In genomic region chr5:134913753-134914152, GRCm38 (mm10) we compare ENCODE assay signal across 21 mouse cellular contexts. TPM values are rescaled to one million over a fixed set of nuclear protein-coding genes. Genes with fewer than 3 reads are reported as not detected.
DNase-seq lines count a peak whose midpoint lies in the region; ATAC-seq and TF ChIP-seq lines count a peak whose summit lies in the region.
"Had no signal": no experiment of that assay in that cellular context is flagged by ENCODE, and none has a peak within 500 bp of the region (broad histone marks: within the 10 kb centered on the region; RNA-seq: fewer than 3 reads in every experiment).

No protein-coding gene starts in this region.

- peak overlapping the region; percentile 30 for H3K4me3 ChIP-seq in heart, embryonic 11.5 days (ENCODE audit: low read depth, low read length)
- H3K4me3 ChIP-seq in G1E (ENCODE audit: low read depth, low read length), result peak overlapping the region; percentile 55
- peak overlapping the region; percentile 74 for H3K4me3 ChIP-seq in erythroblast, embryonic 14.5 days (replicated peaks)
- peak overlapping the region; percentile 55 for H3K4me3 ChIP-seq in liver, postnatal 0 days (ENCODE audit: low read depth, low read length)
- H3K4me3 ChIP-seq: limb, embryonic 13.5 days; megakaryocyte, embryonic 14.5 days had no signal

- ATAC-seq in heart, embryonic 11.5 days (replicated peaks; ENCODE audit: insufficient number of reproducible peaks, low FRiP score, low TSS enrichment), result peak; percentile 80
- ATAC-seq in G1E (ENCODE audit: extremely low read depth, insufficient number of reproducible peaks, low FRiP score, poor library complexity, severe bottlenecking), result peak; percentile 69
- ATAC-seq in liver, postnatal 0 days, result peak; percentile 87
- ATAC-seq in monocyte, adult 5-6 weeks (replicated peaks; ENCODE audit: insufficient number of reproducible peaks, low FRiP score, low TSS enrichment, poor library complexity, severe bottlenecking), result no peak
- ATAC-seq: forebrain, embryonic 14.5 days had no signal

- DNase-seq in heart, postnatal 25 days (ENCODE audit: low spot score), result no peak
- DNase-seq in G1E (ENCODE audit: low spot score), result peak; percentile 50
- peak; percentile 67 for DNase-seq in liver, postnatal 0 days
- no peak for DNase-seq in ovary, postnatal 36 days (ENCODE audit: low spot score)
- DNase-seq in thymus, adult 18-20 months, result no peak
- DNase-seq: adrenal gland, postnatal 36 days; cerebellum, adult 18-20 months; kidney, adult 9 months; right cerebral cortex, postnatal 14 days had no signal

- no peaks in the 10 kb centered on the region; the same call in 1 of the 2 replicates for H3K9me3 ChIP-seq in heart, embryonic 11.5 days (replicated peaks; ENCODE audit: control insufficient read depth, low read length)
- H3K9me3 ChIP-seq in G1E (replicated peaks), result peaks cover 4% of the 10 kb centered on the region
- peaks cover 11% of the 10 kb centered on the region for H3K9me3 ChIP-seq in erythroblast, embryonic 14.5 days (ENCODE audit: control insufficient read depth, low read length)
- H3K9me3 ChIP-seq in liver, postnatal 0 days (ENCODE audit: low read length), result no peaks in the 10 kb centered on the region

- H3K27me3 ChIP-seq in heart, embryonic 11.5 days (ENCODE audit: control insufficient read depth, insufficient read depth, low read length), result no peaks in the 10 kb centered on the region
- no peaks in the 10 kb centered on the region; the same call in 1 of the 2 replicates for H3K27me3 ChIP-seq in G1E (ENCODE audit: insufficient read depth, low read length)
- no peaks in the 10 kb centered on the region for H3K27me3 ChIP-seq in erythroblast, embryonic 14.5 days (ENCODE audit: control insufficient read depth)
- no peaks in the 10 kb centered on the region for H3K27me3 ChIP-seq in liver, postnatal 0 days (ENCODE audit: insufficient read depth, low read length)
- H3K27me3 ChIP-seq: limb, embryonic 13.5 days had no signal

- peak; percentile 98 for TF ChIP-seq EP300 in liver, postnatal 0 days (IDR thresholded peaks at IDR 0.05; ENCODE audit: low read depth)

- H3K4me2 ChIP-seq in heart, embryonic 11.5 days, result peak overlapping the region; percentile 32; the same call in 1 of the 2 replicates
- H3K4me2 ChIP-seq in liver, postnatal 0 days (ENCODE audit: low read depth, low read length), result peak overlapping the region; percentile 60
- H3K4me2 ChIP-seq: hindbrain, embryonic 14.5 days; limb, embryonic 13.5 days had no signal

- H3K27ac ChIP-seq in heart, embryonic 11.5 days (ENCODE audit: low read depth, low read length), result peak overlapping the region; percentile 83
- peak overlapping the region; percentile 95 for H3K27ac ChIP-seq in liver, postnatal 0 days (ENCODE audit: low read depth)
- H3K27ac ChIP-seq: hindbrain, embryonic 14.5 days; limb, embryonic 13.5 days had no signal

- no peaks in the 10 kb centered on the region for H3K4me1 ChIP-seq in heart, embryonic 11.5 days (ENCODE audit: control insufficient read depth, insufficient read depth, low read length)
- peaks cover 46% of the 10 kb centered on the region for H3K4me1 ChIP-seq in G1E (ENCODE audit: insufficient read depth, low read depth, low read length)
- H3K4me1 ChIP-seq in erythroblast, embryonic 14.5 days (ENCODE audit: control insufficient read depth), result peaks cover 71% of the 10 kb centered on the region
- H3K4me1 ChIP-seq in liver, postnatal 0 days (ENCODE audit: insufficient read depth), result peaks cover 13% of the 10 kb centered on the region
- H3K4me1 ChIP-seq: limb, embryonic 13.5 days had no signal

- no peaks in the 10 kb centered on the region for H3K36me3 ChIP-seq in heart, embryonic 11.5 days (ENCODE audit: control insufficient read depth, insufficient read depth, low read length)
- H3K36me3 ChIP-seq in G1E (replicated peaks), result no peaks in the 10 kb centered on the region
- peaks cover 66% of the 10 kb centered on the region for H3K36me3 ChIP-seq in erythroblast, embryonic 14.5 days (ENCODE audit: control insufficient read depth)
- no peaks in the 10 kb centered on the region for H3K36me3 ChIP-seq in liver, postnatal 0 days (replicated peaks; ENCODE audit: insufficient read depth, low read length)
- H3K36me3 ChIP-seq: limb, embryonic 13.5 days had no signal

- intact Hi-C loops in heart, postnatal 25 days (cut with DNase I), result no loop called here

- no peak for TF ChIP-seq CTCF in G1E (IDR thresholded peaks at IDR 0.05; ENCODE audit: low read depth, low read length)
- TF ChIP-seq CTCF in liver, postnatal 0 days (IDR thresholded peaks at IDR 0.05; ENCODE audit: low read depth), result no peak

- WGBS in heart, embryonic 11.5 days (ENCODE audit: insufficient replicate concordance), result 46% methylated on average over 4 of the region's 4 CpGs
- WGBS in liver, postnatal 0 days (ENCODE audit: insufficient replicate concordance), result 47% methylated on average over 4 of the region's 4 CpGs

- H3K9ac ChIP-seq in heart, embryonic 11.5 days (ENCODE audit: low read depth, low read length), result peak overlapping the region; percentile 58; the same call in 1 of the 2 replicates
- H3K9ac ChIP-seq in liver, postnatal 0 days (replicated peaks), result peak overlapping the region; percentile 75
- H3K9ac ChIP-seq: hindbrain, embryonic 14.5 days; limb, embryonic 13.5 days had no signal

RNA-seq across cellular contexts. Expression of gene Cldn13, which starts 1.6 kb away (rescaled TPM):
- 15.0 and 17.1 TPM in 2 replicates for polyA plus RNA-seq in heart, embryonic 11.5 days (2014; fragmentation: Nextera tagmentation; extraction: Ambion mirVana)
- not detected for total RNA-seq in heart, postnatal 25 days (2021)
- 41.2 TPM in 1 of 2 replicates, not detected in the other for total RNA-seq in G1E (2014; fragmentation: Nextera tagmentation)
- total RNA-seq in G1E (2017), result 1.9 and 2.3 TPM in 2 replicates
- not detected in 2 replicates for polyA plus RNA-seq in G1E (2012)
- 5.9 and 6.1 TPM in 2 replicates for polyA plus RNA-seq in erythroblast, embryonic 14.5 days (2012)
- polyA plus RNA-seq in liver, postnatal 0 days (2015; fragmentation: Nextera tagmentation; extraction: Ambion mirVana), result 138 and 152 TPM in 2 replicates
- not detected in 3 replicates for total RNA-seq in monocyte, adult 5-6 weeks (2017)
- total RNA-seq: adrenal gland, postnatal 36 days; gastrocnemius, adult 8-10 months; layer of hippocampus, postnatal 10 days had no signal

RNA-seq across cellular contexts. Expression of gene Tmem270, which starts 7.2 kb away (rescaled TPM):
- polyA plus RNA-seq in heart, embryonic 11.5 days (2014; fragmentation: Nextera tagmentation; extraction: Ambion mirVana), result not detected in 2 replicates
- total RNA-seq in heart, postnatal 25 days (2021), result not detected
- not detected in 2 replicates for total RNA-seq in G1E (2014; fragmentation: Nextera tagmentation)
- not detected in 2 replicates for total RNA-seq in G1E (2017)
- polyA plus RNA-seq in G1E (2012), result not detected in 2 replicates
- polyA plus RNA-seq in erythroblast, embryonic 14.5 days (2012), result 0.04 TPM in 1 of 2 replicates, not detected in the other
- polyA plus RNA-seq in liver, postnatal 0 days (2015; fragmentation: Nextera tagmentation; extraction: Ambion mirVana), result not detected in 2 replicates
- total RNA-seq in monocyte, adult 5-6 weeks (2017), result not detected in 3 replicates
- total RNA-seq: adrenal gland, postnatal 36 days; gastrocnemius, adult 8-10 months; layer of hippocampus, postnatal 10 days had no signal
- polyA plus RNA-seq: embryonic facial prominence, embryonic 11.5 days; forebrain, embryonic 14.5 days; heart, embryonic 14.5 days; hindbrain, embryonic 14.5 days; limb, embryonic 13.5 days; thymus, postnatal 0 days had no signal

RNA-seq across cellular contexts. Expression of gene Mettl27, which starts 18.4 kb away (rescaled TPM):
- polyA plus RNA-seq in heart, embryonic 11.5 days (2014; fragmentation: Nextera tagmentation; extraction: Ambion mirVana), result 10.3 and 11.1 TPM in 2 replicates
- total RNA-seq in heart, postnatal 25 days (2021), result 1 to 10 TPM; 5.0 to 5.6 TPM
- 10.3 and 11.7 TPM in 2 replicates for total RNA-seq in G1E (2014; fragmentation: Nextera tagmentation)
- 4.8 and 6.6 TPM in 2 replicates for total RNA-seq in G1E (2017)
- 4.6 and 5.6 TPM in 2 replicates for polyA plus RNA-seq in G1E (2012)
- 5.8 and 6.4 TPM in 2 replicates for polyA plus RNA-seq in erythroblast, embryonic 14.5 days (2012)
- polyA plus RNA-seq in liver, postnatal 0 days (2015; fragmentation: Nextera tagmentation; extraction: Ambion mirVana), result 17.3 and 21.7 TPM in 2 replicates
- total RNA-seq in monocyte, adult 5-6 weeks (2017), result 1.3 to 1.6 TPM in 2 of 3 replicates, not detected in the other

RNA-seq across cellular contexts. Expression of gene Cldn4, which starts 33.0 kb away (rescaled TPM):
- 1.4 and 1.7 TPM in 2 replicates for polyA plus RNA-seq in heart, embryonic 11.5 days (2014; fragmentation: Nextera tagmentation; extraction: Ambion mirVana)
- total RNA-seq in heart, postnatal 25 days (2021), result not detected
- total RNA-seq in G1E (2014; fragmentation: Nextera tagmentation), result not detected in 2 replicates
- total RNA-seq in G1E (2017), result 0.06 and 0.22 TPM in 2 replicates
- not detected in 2 replicates for polyA plus RNA-seq in G1E (2012)
- not detected in 2 replicates for polyA plus RNA-seq in erythroblast, embryonic 14.5 days (2012)
- polyA plus RNA-seq in liver, postnatal 0 days (2015; fragmentation: Nextera tagmentation; extraction: Ambion mirVana), result 0.13 and 0.32 TPM in 2 replicates
- not detected in 3 replicates for total RNA-seq in monocyte, adult 5-6 weeks (2017)
- total RNA-seq: adrenal gland, postnatal 36 days; gastrocnemius, adult 8-10 months; layer of hippocampus, postnatal 10 days had no signal
- polyA plus RNA-seq: forebrain, embryonic 14.5 days; hindbrain, embryonic 14.5 days had no signal

Comparison
In these comparisons a context has a peak if more than half of its experiments do, and no peak if none do; other contexts are left out.
1. DNase-seq: peak in G1E (single experiment) and liver, postnatal 0 days (single experiment); none in heart, postnatal 25 days (single experiment), ovary, postnatal 36 days (single experiment) and thymus, adult 18-20 months (0 of 2).
2. Peak in every context shown above with its lines, with median percentiles within 50 percentile points of each other: H3K4me3 ChIP-seq.